Mouse (Mus musculus) urinary bladder, adult 18-20 months (tissue): ENCODE measurements around the gene Vamp8.

Experiments used
- DNase-seq, 2 experiments: peaks; one replicate each; pipeline ENCODE4 v3.0.0; 2022; ENCODE audit warnings: low spot score in 2 of 2, mixed read lengths in 2 of 2

Gene Vamp8

DNA sequence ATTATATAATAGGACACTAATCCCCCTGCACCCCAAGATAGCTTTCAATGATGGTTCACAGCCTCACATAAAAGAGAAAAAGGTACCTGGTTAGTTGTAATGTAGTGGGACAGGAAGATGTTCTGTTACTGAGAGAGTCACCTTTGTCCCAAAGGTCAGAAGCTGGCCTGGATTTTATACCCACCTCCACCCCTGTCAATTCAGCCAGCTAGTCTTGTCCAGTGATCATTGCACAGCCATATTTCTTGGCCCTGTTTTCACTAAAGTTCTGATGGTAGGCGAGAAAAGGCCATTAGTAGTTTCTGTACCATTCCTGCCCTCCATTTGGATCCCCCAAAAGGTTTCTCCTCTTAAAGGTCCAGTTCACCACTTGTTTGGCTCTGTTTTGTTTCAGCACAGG is 36.5 kb downstream of the Vamp8 start:
- DNase-seq = no peak

DNA sequence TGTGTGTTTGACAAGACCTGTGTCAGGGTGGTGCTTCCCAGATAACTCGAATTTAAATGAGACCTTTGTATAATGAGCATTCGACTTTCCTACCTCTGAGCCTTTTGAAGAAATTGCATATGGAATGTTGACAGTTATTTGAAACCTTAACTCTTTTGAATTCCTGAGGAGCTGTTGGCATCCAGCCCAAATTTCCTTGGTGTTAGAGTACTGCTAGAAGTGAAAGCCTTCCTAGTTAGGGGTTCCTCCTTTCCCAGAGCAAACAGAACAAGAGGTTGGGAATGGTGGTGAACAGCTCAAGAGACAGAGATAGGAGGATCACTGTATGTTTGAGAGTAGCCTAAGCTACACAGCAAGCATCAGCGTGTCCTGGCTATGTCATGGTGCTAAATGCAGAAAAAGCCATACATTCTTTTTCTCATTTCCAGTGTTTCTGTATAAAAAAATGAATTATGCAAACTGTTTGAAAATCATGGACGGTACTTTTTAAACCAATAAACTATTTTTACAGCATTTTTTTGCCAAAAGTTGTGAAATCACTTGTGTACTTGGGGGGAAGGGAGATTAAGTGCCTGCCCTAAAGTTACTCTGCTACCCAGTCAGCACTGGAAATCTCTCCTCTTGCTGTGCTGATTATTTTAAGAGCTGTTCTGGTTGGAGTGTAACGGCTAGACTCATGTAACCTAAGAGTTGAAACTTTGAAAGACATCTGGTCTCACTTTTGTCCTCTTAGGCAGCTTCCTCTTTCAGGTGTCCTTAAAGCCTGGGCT is 37.7 kb downstream of the Vamp8 start:
- no peak for DNase-seq

DNA sequence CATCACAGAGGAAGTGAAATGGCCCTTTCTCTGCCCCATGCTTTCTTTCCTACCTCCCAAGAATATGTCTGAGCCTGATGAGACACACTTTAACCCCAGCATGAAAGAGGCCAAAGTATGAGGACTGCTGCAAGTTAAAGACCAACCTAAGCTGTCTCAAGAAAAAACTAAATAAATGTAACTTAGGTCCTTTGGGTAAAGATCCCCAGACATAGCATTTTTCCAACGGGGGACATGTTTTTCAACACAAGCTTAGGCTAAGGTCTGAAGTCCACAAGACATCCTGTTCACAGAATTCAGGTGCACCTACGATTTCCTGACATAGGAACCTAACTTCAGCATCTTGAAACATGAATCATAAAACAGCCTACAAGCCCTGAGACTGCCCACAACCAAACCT is 40.3 kb downstream of the Vamp8 start:
- no peak for DNase-seq

DNA sequence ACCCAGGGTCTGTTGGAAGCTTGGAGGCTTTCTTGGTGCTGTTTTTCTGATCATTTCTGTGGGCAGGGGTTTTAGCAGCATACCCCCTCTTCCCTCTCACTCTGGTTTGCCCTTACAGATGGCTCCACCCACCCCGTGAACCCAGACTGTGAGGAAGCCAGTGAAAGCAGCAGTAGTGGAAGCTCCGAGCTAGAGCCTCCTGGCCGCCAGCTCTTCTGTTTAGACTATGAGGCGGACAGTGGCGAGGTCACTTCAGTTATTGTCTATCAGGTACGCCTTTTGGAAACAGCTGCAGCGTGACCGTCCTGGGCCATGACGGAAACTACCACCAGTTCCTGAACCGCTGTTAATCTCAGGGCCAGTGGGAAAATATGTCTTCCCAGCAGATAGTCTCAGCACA is 42.1 kb downstream of the Vamp8 start:
- DNase-seq = no peak

DNA sequence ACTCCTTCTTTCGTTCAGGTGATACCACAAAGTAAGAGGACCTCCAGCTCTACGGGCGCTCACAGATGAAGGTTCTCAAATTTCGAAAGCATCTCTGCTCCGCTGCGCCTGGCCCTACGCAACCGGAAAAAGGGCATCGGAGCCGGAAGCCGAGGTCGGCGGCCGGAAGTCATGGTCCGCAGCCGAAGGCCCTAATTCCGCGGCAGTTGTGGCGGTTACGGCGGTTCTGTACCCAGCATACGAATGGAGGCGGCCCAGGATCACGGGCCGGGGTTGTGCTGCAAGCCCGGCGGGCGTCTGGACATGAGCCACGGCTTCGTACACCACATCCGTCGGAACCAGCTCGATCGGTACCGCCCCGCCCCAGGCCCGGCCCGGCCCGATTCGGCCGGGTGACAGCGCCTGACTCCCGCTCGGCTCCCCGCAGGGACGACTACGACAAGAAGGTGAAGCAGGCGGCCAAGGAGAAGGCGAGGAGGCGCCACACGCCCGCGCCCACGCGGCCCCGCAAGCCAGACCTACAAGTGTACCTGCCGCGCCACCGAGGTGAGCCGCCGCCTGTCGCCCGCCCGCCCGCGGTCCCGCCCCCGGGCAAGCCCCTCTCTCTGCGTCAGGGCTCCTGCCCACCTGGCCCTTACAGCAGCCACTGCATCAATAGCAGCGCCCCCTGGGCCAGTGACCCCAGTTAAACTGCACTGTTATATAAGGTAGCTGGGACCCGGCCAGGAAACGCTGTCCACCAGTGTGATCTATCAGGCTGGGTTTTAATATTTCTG is 43.1 kb downstream of the Vamp8 start, which contains the start of gene 0610030E20Rik:
0610030E20Rik (plus strand) TSS at position 152 of the 776 bp plus-strand sequence.
- peak; percentile 63 to 78 for DNase-seq

DNA sequence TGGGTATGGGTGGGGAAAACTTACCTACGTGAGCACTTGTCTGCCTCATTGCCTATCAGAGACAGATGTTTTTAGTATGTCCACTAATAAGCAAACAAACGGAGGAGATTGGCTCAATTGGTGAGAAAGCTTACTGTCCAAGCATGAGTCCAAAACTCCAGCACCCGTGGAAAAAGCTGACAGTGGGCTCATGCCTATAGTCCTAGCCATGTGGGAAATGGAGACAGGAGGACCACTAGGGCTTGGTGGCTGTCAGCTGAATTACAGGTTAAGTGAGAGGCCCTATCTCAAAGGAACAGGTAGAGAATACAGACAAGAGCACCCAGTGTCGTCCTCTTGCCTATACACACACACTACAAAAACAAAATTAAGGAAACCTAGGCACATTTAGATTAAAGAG is 44.2 kb downstream of the Vamp8 start:
- DNase-seq = no peak

DNA sequence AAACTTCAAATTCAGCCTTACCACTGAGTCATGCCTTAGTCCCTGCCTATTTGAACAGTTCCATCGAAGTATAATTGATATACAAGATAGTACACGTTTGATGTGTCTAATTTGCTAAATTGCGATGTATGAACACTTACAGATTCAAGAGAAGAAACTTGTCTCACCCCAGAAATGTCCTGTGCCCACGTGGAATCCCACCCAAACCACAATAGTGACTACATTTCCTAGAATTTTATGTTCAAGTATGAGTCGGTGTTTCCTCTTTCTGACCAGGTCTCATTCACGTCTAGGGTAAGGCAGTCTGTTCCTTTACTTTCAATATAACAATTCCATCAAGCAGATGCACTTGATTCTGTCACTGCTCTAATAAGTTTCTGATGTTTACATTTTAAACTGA is 44.9 kb downstream of the Vamp8 start:
- DNase-seq = no peak

DNA sequence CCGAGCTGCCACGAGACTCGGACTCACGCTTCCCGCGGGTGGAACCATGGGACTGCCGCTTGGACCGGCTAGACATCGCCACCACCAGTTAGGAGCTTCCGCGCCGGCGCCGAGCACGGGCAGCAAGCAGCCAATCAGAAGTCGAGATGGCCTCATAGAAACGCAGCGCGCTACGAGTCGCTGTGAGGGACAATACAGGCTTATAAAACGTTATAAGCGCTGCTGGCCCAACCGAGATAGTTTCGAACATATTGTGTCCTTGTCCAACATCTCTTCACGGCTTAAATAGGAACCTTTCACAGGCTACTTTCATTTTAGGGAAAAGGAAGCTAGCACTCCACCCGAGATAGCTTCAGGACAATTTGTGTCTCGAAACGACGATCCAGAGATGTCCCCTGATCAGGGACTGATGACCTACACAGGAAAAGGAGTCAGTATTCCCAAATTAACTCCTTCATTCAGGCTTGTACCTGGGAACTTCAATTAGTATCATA is 45.4 kb downstream of the Vamp8 start, which contains the start of gene Usp39:
Usp39 (minus strand) TSS at position 111 of the 494 bp plus-strand sequence.
- DNase-seq = peak; percentile 81 to 87

DNA sequence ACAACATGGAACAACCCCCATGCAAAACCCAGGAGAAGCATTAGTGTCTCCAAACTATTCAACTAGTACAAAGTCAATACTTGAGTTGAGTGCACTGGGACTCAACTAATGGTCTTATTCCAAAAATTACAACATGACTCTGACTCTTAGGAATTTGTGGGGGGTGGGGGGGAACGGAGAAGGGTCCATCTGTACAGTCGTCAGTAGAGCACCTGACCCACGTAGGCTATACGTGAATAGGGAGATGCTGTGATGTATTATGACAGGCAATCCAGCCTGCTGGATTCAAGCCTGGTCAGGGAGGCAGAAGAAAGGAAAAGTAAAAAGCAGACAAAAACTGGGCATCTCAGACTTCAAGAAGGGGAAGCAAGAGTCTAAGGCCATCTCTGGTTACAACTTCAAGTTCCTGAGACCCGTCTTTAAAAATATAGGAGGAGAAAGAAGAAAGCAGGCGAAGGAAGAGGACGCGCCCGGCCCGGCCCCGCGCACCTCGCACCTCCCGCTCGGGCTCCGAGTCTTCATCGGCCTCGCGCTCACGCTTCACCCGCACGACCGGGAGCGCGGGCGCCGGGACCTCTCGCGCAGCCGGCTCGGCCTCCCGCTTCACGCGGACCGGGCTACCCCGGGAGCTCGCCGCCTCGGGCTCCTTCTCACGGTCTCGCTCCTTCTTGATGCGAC is 46.0 kb downstream of the Vamp8 start:
- no peak for DNase-seq

DNA sequence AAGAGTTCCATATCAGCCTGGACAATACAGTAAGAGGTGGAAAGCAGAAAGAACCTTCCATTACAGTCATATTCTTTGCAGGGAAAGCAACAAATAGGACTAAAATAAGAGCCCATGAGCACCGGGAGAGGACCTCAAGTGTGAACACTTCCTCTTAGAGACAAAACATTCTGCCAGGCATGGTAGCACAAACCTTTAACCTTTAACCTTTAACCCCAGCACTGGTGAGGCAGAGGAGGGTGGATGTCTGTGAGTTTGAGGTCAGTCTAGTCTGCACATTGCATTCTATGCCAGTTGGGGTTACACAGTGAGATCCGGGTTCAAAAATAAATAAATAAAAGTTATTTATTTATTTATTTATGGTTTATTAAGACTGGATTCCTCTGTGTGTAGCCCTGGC is 50.0 kb downstream of the Vamp8 start:
- DNase-seq = no peak
